20 mouse cellular contexts compared by ENCODE assay signal in the genomic region with DNA sequence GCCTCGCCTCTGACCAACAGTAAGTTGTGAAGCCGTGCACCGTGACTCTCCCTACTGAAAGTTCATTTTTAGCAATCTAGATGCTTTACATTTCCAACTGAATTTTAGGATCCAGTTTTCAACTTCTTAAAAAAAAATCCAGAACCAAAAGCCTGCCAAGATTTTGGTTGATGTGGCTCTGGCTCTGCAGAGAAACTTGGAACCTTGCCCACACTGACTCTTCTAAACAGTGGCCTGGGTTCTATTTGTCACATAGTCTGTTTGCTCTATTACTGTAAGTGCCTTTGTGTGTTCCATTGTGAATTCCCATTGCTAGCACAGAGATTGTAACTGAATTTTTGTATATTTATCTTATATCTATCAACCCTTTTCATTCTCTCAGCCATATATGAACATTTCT.
DNase-seq lines count a peak whose midpoint lies in the region; ATAC-seq and TF ChIP-seq lines count a peak whose summit lies in the region.
"Had no signal": no experiment of that assay in that cellular context is flagged by ENCODE, and none has a peak within 500 bp of the region (broad histone marks: within the 10 kb centered on the region; RNA-seq: fewer than 3 reads in every experiment).

No protein-coding gene starts in this region.

- 65% methylated on average over 3 of the region's 3 CpGs for WGBS in limb, embryonic 14.5 days
- WGBS in limb, embryonic 10.5 days = 92% methylated on average over 3 of the region's 3 CpGs
- 68% methylated on average over 3 of the region's 3 CpGs for WGBS in midbrain, postnatal 0 days
- WGBS in midbrain, embryonic 13.5 days = 65% methylated on average over 3 of the region's 3 CpGs

- no peak overlapping the region for H3K27ac ChIP-seq in limb, embryonic 14.5 days (replicated peaks; ENCODE audit: low read depth, low read length)
- no peak overlapping the region for H3K27ac ChIP-seq in limb, embryonic 10.5 days
- H3K27ac ChIP-seq in midbrain, postnatal 0 days (ENCODE audit: low read depth, low read length) = no peak overlapping the region
- no peak overlapping the region for H3K27ac ChIP-seq in midbrain, embryonic 13.5 days
- H3K27ac ChIP-seq: heart, embryonic 15.5 days; hindbrain, embryonic 13.5 days had no signal

- H3K36me3 ChIP-seq in limb, embryonic 14.5 days (ENCODE audit: control insufficient read depth, insufficient read depth, low read length) = no peaks in the 10 kb centered on the region
- no peaks in the 10 kb centered on the region for H3K36me3 ChIP-seq in limb, embryonic 10.5 days
- no peaks in the 10 kb centered on the region for H3K36me3 ChIP-seq in midbrain, postnatal 0 days (ENCODE audit: insufficient read depth, low read length)
- H3K36me3 ChIP-seq in midbrain, embryonic 13.5 days = no peaks in the 10 kb centered on the region
- H3K36me3 ChIP-seq: heart, embryonic 15.5 days; hindbrain, embryonic 13.5 days had no signal

- no peak for TF ChIP-seq CTCF in midbrain, postnatal 0 days (IDR thresholded peaks at IDR 0.05)

- DNase-seq in frontal cortex, postnatal 36 days (ENCODE audit: low spot score in 2 of 2) = no peak
- peak; percentile 38 for DNase-seq in limb, embryonic 14.5 days (ENCODE audit: low spot score)
- no peak for DNase-seq in limb, embryonic 10.5 days (ENCODE audit: low spot score)
- DNase-seq in midbrain, postnatal 0 days (ENCODE audit: low spot score) = peak; percentile 37
- DNase-seq in brain, adult 2 months (ENCODE audit: low read depth, low spot score) = peak; percentile 32
- DNase-seq: adrenal gland, adult 8-10 months; cerebellum, adult 11-12 months; cerebellum, adult 9-11 months; cerebellum, postnatal 36 days; gastrocnemius, postnatal 36 days; heart, adult 18-20 months; heart, postnatal 14 days; kidney, adult 11 months had no signal

- H3K4me1 ChIP-seq in limb, embryonic 14.5 days (ENCODE audit: control insufficient read depth, insufficient read depth, low read length) = no peaks in the 10 kb centered on the region; the same call in 1 of the 2 replicates
- H3K4me1 ChIP-seq in limb, embryonic 10.5 days = no peaks in the 10 kb centered on the region
- no peaks in the 10 kb centered on the region for H3K4me1 ChIP-seq in midbrain, postnatal 0 days (ENCODE audit: insufficient read depth, low read length)
- no peaks in the 10 kb centered on the region for H3K4me1 ChIP-seq in midbrain, embryonic 13.5 days (replicated peaks)
- H3K4me1 ChIP-seq: hindbrain, embryonic 13.5 days had no signal

- no peak overlapping the region for H3K4me2 ChIP-seq in limb, embryonic 14.5 days (replicated peaks; ENCODE audit: low read depth, low read length, severe bottlenecking)
- no peak overlapping the region for H3K4me2 ChIP-seq in midbrain, postnatal 0 days (ENCODE audit: low read depth, low read length, poor library complexity, severe bottlenecking)
- no peak overlapping the region for H3K4me2 ChIP-seq in midbrain, embryonic 13.5 days (replicated peaks)
- H3K4me2 ChIP-seq: heart, embryonic 11.5 days; heart, embryonic 15.5 days; hindbrain, embryonic 13.5 days had no signal

- H3K9me3 ChIP-seq in limb, embryonic 14.5 days (ENCODE audit: control insufficient read depth, low read length) = no peaks in the 10 kb centered on the region
- no peaks in the 10 kb centered on the region for H3K9me3 ChIP-seq in limb, embryonic 10.5 days (replicated peaks)
- H3K9me3 ChIP-seq in midbrain, postnatal 0 days (ENCODE audit: low read length) = no peaks in the 10 kb centered on the region
- H3K9me3 ChIP-seq in midbrain, embryonic 13.5 days = 0 out of 2 replicates have a peak, but pooled peaks cover under 1% of the 10 kb centered on the region
- H3K9me3 ChIP-seq: heart, embryonic 15.5 days; hindbrain, embryonic 13.5 days had no signal

- peak; percentile 34; the same call in 1 of the 2 replicates for ATAC-seq in frontal cortex, adult (ENCODE audit: low TSS enrichment)
- no peak for ATAC-seq in limb, embryonic 14.5 days (ENCODE audit: low FRiP score, low read depth)
- ATAC-seq in midbrain, postnatal 0 days (ENCODE audit: low FRiP score) = no peak
- no peak for ATAC-seq in midbrain, embryonic 13.5 days
- ATAC-seq: forebrain, embryonic 16.5 days had no signal

- no peak overlapping the region for H3K4me3 ChIP-seq in limb, embryonic 14.5 days (replicated peaks; ENCODE audit: low read length)
- no peak overlapping the region for H3K4me3 ChIP-seq in limb, embryonic 10.5 days
- H3K4me3 ChIP-seq in midbrain, postnatal 0 days (ENCODE audit: low read depth, low read length) = no peak overlapping the region
- no peak overlapping the region for H3K4me3 ChIP-seq in midbrain, embryonic 13.5 days (replicated peaks)
- H3K4me3 ChIP-seq: heart, embryonic 15.5 days; hindbrain, embryonic 13.5 days had no signal

- no peaks in the 10 kb centered on the region for H3K27me3 ChIP-seq in limb, embryonic 14.5 days (ENCODE audit: control insufficient read depth, insufficient read depth, low read length)
- H3K27me3 ChIP-seq in limb, embryonic 10.5 days (ENCODE audit: low read depth, poor library complexity, severe bottlenecking) = no peaks in the 10 kb centered on the region
- H3K27me3 ChIP-seq in midbrain, postnatal 0 days (ENCODE audit: insufficient read depth, low read length) = no peaks in the 10 kb centered on the region
- H3K27me3 ChIP-seq in midbrain, embryonic 13.5 days = no peaks in the 10 kb centered on the region
- H3K27me3 ChIP-seq: CH12.LX; heart, embryonic 15.5 days; hindbrain, embryonic 13.5 days had no signal

- TF ChIP-seq POLR2A in limb, embryonic 14.5 days (IDR thresholded peaks at IDR 0.05; ENCODE audit: borderline replicate concordance, extremely low read depth, insufficient read depth, insufficient read length) = no peak

- H3K9ac ChIP-seq in limb, embryonic 14.5 days (ENCODE audit: low read depth, low read length, severe bottlenecking) = no peak overlapping the region
- H3K9ac ChIP-seq in midbrain, postnatal 0 days (replicated peaks; ENCODE audit: low read length, poor library complexity, severe bottlenecking) = no peak overlapping the region
- H3K9ac ChIP-seq in midbrain, embryonic 13.5 days (replicated peaks) = no peak overlapping the region
- H3K9ac ChIP-seq: heart, embryonic 15.5 days; hindbrain, embryonic 13.5 days had no signal

Comparison
In these comparisons a context has a peak if more than half of its experiments do, and no peak if none do; other contexts are left out.
1. DNase-seq: peak in limb, embryonic 14.5 days (single experiment), midbrain, postnatal 0 days (single experiment) and brain, adult 2 months (single experiment); none in frontal cortex, postnatal 36 days (0 of 2) and limb, embryonic 10.5 days (single experiment).